Mouse (Mus musculus): ENCODE results near the gene Mrpl35.
"Not testable (repeated sequence)": the region's sequence is repeated elsewhere in the genome, so short reads cannot be mapped to it uniquely, and the experiment has no call there.

Mrpl35 gene

GRCm38 (mm10) chr6:71826869-71827268 is at the start of gene Mrpl35:
Gene Mrpl35, minus strand, starts transcription at chr6:71826969.
- DNase-seq (ENCODE audit: low read depth, low spot score), result no peak

- no peak for DNase-seq (ENCODE audit: low read depth, low spot score)
Measured at GRCm38 (mm10) chr6:71871396-71871795, 44.6 kb upstream of the Mrpl35 start.

- DNase-seq (ENCODE audit: low read depth, low spot score), result no peak
Measured at GRCm38 (mm10) chr6:71868809-71869208, 42.0 kb upstream of the Mrpl35 start.

GRCm38 (mm10) chr6:71867751-71868150 is 41.0 kb upstream of the Mrpl35 start:
- DNase-seq (ENCODE audit: low read depth, low spot score), result no peak

- not testable (repeated sequence) for DNase-seq (ENCODE audit: low read depth, low spot score)
Measured at GRCm38 (mm10) chr6:71846906-71847305, 20.1 kb upstream of the Mrpl35 start.

GRCm38 (mm10) chr6:71840597-71841290 is 14.0 kb upstream of the Mrpl35 start:
- DNase-seq (ENCODE audit: low read depth, low spot score), result no peak

GRCm38 (mm10) chr6:71839815-71840214 is 13.0 kb upstream of the Mrpl35 start:
- no peak for DNase-seq (ENCODE audit: low read depth, low spot score)

GRCm38 (mm10) chr6:71836811-71837210 is 10.0 kb upstream of the Mrpl35 start:
- no peak for DNase-seq (ENCODE audit: low read depth, low spot score)

GRCm38 (mm10) chr6:71831581-71831960 is 4.8 kb upstream of the Mrpl35 start:
- DNase-seq (ENCODE audit: low read depth, low spot score), result peak; percentile 96

GRCm38 (mm10) chr6:71830690-71831580 is 4.2 kb upstream of the Mrpl35 start, which contains the start of gene Immt:
Gene Immt, plus strand, starts transcription at chr6:71831331.
- peak; percentile 97 for DNase-seq (ENCODE audit: low read depth, low spot score)

- no peak for DNase-seq (ENCODE audit: low read depth, low spot score)
Measured at GRCm38 (mm10) chr6:71829768-71830167, 3.0 kb upstream of the Mrpl35 start.

- DNase-seq (ENCODE audit: low read depth, low spot score), result no peak
Measured at GRCm38 (mm10) chr6:71823961-71824360, 2.8 kb downstream of the Mrpl35 start.

GRCm38 (mm10) chr6:71823488-71823887 is 3.3 kb downstream of the Mrpl35 start:
- peak; percentile 87 for DNase-seq (ENCODE audit: low read depth, low spot score)

- no peak for DNase-seq (ENCODE audit: low read depth, low spot score)
Measured at GRCm38 (mm10) chr6:71823085-71823484, 3.7 kb downstream of the Mrpl35 start.

GRCm38 (mm10) chr6:71819764-71820292 is 6.9 kb downstream of the Mrpl35 start:
- DNase-seq (ENCODE audit: low read depth, low spot score), result no peak

- DNase-seq (ENCODE audit: low read depth, low spot score), result no peak
Measured at GRCm38 (mm10) chr6:71812820-71813219, 13.9 kb downstream of the Mrpl35 start.

GRCm38 (mm10) chr6:71809890-71810289 is 16.9 kb downstream of the Mrpl35 start:
- DNase-seq (ENCODE audit: low read depth, low spot score), result no peak

GRCm38 (mm10) chr6:71806713-71807112 is 20.1 kb downstream of the Mrpl35 start:
- DNase-seq (ENCODE audit: low read depth, low spot score), result no peak

GRCm38 (mm10) chr6:71804061-71804829 is 22.5 kb downstream of the Mrpl35 start:
- DNase-seq (ENCODE audit: low read depth, low spot score), result peak; percentile 91

GRCm38 (mm10) chr6:71803609-71804008 is 23.2 kb downstream of the Mrpl35 start:
- DNase-seq (ENCODE audit: low read depth, low spot score), result no peak

- DNase-seq (ENCODE audit: low read depth, low spot score), result peak; percentile 72
Measured at GRCm38 (mm10) chr6:71801714-71802094, 25.1 kb downstream of the Mrpl35 start.

All from telencephalon, adult 2 months (tissue).